Mouse (Mus musculus): Measurements from ENCODE around the gene Lif. TPM values are rescaled to one million over a fixed set of nuclear protein-coding genes. Genes with fewer than 3 reads are reported as not detected.

Gene Lif
- polyA plus RNA-seq, 1 experiment from 2014 or later = not detected

- no peaks in the 10 kb centered on the region for H3K36me3 ChIP-seq (replicated peaks)
- H3K27me3 ChIP-seq (replicated peaks) = peaks cover 46% of the 10 kb centered on the region
- no peak overlapping the region for H3K9ac ChIP-seq
- ATAC-seq (replicated peaks) = no peak
- H3K9me3 ChIP-seq = no peaks in the 10 kb centered on the region
- H3K4me3 ChIP-seq = no peak overlapping the region
- H3K4me1 ChIP-seq = peaks cover 19% of the 10 kb centered on the region; the same call in 1 of the 2 replicates
- WGBS = 90% methylated on average over 6 of the region's 6 CpGs
- no peak overlapping the region for H3K4me2 ChIP-seq
- H3K27ac ChIP-seq = no peak overlapping the region
Measured at GRCm38 (mm10) chr11:4268500-4268899, 11.1 kb downstream of the Lif start.

- H3K36me3 ChIP-seq (replicated peaks) = no peaks in the 10 kb centered on the region
- no peaks in the 10 kb centered on the region for H3K9me3 ChIP-seq
- H3K27me3 ChIP-seq (replicated peaks) = peaks cover 26% of the 10 kb centered on the region
- WGBS = 20% methylated on average over 19 of the region's 20 CpGs
- H3K4me3 ChIP-seq = no peak overlapping the region
- H3K9ac ChIP-seq = no peak overlapping the region
- H3K4me1 ChIP-seq = peaks cover 17% of the 10 kb centered on the region; the same call in 1 of the 2 replicates
- no peak for ATAC-seq (replicated peaks)
- H3K4me2 ChIP-seq = no peak overlapping the region
- no peak overlapping the region for H3K27ac ChIP-seq
Measured at GRCm38 (mm10) chr11:4270744-4271459, 13.5 kb downstream of the Lif start.

DNA sequence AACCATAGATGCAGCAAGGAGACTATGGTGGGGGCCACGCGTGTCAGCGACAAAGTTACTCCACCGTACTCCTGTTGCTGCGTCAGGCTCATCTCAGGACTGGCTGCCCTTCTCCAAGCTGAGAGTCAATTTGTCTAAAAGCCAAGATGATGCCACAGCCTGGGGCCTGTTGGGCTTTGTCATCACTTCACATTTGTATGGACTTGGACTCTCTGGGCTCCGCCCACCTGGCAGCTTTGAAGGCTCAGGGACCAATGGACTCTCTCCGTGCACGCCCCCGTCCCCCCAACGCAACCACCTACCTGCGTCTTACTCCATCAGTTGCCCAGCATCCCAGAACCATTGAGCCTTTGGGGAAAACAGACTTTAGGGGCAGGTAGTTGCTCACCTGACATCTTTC is 14.2 kb downstream of the Lif start:
- H3K4me3 ChIP-seq = no peak overlapping the region
- no peak overlapping the region for H3K9ac ChIP-seq
- H3K4me1 ChIP-seq = peaks cover 12% of the 10 kb centered on the region; the same call in 1 of the 2 replicates
- 52% methylated on average over 11 of the region's 11 CpGs for WGBS
- H3K4me2 ChIP-seq = no peak overlapping the region
- ATAC-seq (replicated peaks) = no peak
- H3K27me3 ChIP-seq (replicated peaks) = peaks cover 22% of the 10 kb centered on the region
- H3K36me3 ChIP-seq (replicated peaks) = no peaks in the 10 kb centered on the region
- H3K27ac ChIP-seq = no peak overlapping the region
- H3K9me3 ChIP-seq = no peaks in the 10 kb centered on the region

DNA sequence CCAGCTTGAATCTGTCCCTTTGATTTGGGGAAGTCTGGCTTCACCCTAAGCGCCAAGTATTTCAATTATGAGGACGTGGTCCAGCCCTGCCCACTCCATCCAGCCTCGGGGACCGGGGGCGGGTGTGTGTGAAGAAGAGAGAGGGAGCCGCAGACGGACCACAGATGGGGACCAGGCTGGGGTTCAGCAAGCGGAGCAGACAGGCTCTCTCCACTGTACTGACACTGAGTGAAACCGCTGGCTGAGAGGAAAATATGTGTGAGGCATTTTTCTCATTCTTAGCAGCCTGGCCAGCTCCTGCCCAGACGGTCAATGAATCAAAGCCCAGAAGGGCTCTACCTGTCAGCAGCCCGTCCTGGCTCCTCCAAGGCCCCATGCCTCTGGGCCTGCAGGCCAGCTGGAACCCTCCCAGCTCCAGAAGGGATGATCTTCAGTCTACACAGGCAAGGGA is 19.1 kb downstream of the Lif start:
- 75% methylated on average over 11 of the region's 11 CpGs for WGBS
- ATAC-seq (replicated peaks) = no peak
- Histone ChIP-seq H3K9ac (no peak overlapping the region), H3K4me1 (no peaks in the 10 kb centered on the region), H3K27me3 (replicated peaks) (no peaks in the 10 kb centered on the region), H3K4me3 (no peak overlapping the region), H3K9me3 (no peaks in the 10 kb centered on the region), H3K36me3 (replicated peaks) (no peaks in the 10 kb centered on the region), H3K27ac (no peak overlapping the region), H3K4me2 (no peak overlapping the region)

- no peak for ATAC-seq (replicated peaks)
- no peak overlapping the region for H3K9ac ChIP-seq
Measured at GRCm38 (mm10) chr11:4279909-4280308, 22.6 kb downstream of the Lif start.

GRCm38 (mm10) chr11:4281852-4282251 is 24.5 kb downstream of the Lif start:
- ATAC-seq (replicated peaks) = no peak
- no peaks in the 10 kb centered on the region for H3K27me3 ChIP-seq (replicated peaks)
- no peak overlapping the region for H3K27ac ChIP-seq
- H3K9me3 ChIP-seq = no peaks in the 10 kb centered on the region
- H3K4me3 ChIP-seq = no peak overlapping the region
- WGBS = 77% methylated on average over 6 of the region's 6 CpGs
- H3K9ac ChIP-seq = no peak overlapping the region
- H3K4me1 ChIP-seq = no peaks in the 10 kb centered on the region
- no peak overlapping the region for H3K4me2 ChIP-seq
- no peaks in the 10 kb centered on the region for H3K36me3 ChIP-seq (replicated peaks)

More at GRCm38 (mm10) chr11:4279909-4280308, 22.6 kb downstream of the Lif start:
- WGBS = 51% methylated on average over 7 of the region's 7 CpGs
- Histone ChIP-seq H3K27me3 (replicated peaks) (no peaks in the 10 kb centered on the region), H3K9me3 (no peaks in the 10 kb centered on the region), H3K36me3 (replicated peaks) (no peaks in the 10 kb centered on the region), H3K4me1 (no peaks in the 10 kb centered on the region), H3K27ac (no peak overlapping the region), H3K4me3 (no peak overlapping the region), H3K4me2 (no peak overlapping the region)

- Histone ChIP-seq H3K36me3 (replicated peaks) (no peaks in the 10 kb centered on the region), H3K4me3 (no peak overlapping the region), H3K9ac (no peak overlapping the region), H3K4me1 (no peaks in the 10 kb centered on the region), H3K27ac (no peak overlapping the region), H3K27me3 (replicated peaks) (no peaks in the 10 kb centered on the region), H3K9me3 (no peaks in the 10 kb centered on the region), H3K4me2 (no peak overlapping the region)
- no peak for ATAC-seq (replicated peaks)
- 31% methylated on average over 4 of the region's 4 CpGs for WGBS
Measured at GRCm38 (mm10) chr11:4283627-4284026, 26.3 kb downstream of the Lif start.

- H3K27me3 ChIP-seq (replicated peaks) = no peaks in the 10 kb centered on the region
- no peak overlapping the region for H3K4me2 ChIP-seq
- H3K36me3 ChIP-seq (replicated peaks) = no peaks in the 10 kb centered on the region
- no peak overlapping the region for H3K9ac ChIP-seq
- no peak for ATAC-seq (replicated peaks)
- no peaks in the 10 kb centered on the region for H3K4me1 ChIP-seq
- 64% methylated on average over 3 of the region's 3 CpGs for WGBS
- H3K4me3 ChIP-seq = no peak overlapping the region
- no peak overlapping the region for H3K27ac ChIP-seq
- no peaks in the 10 kb centered on the region for H3K9me3 ChIP-seq
Measured at GRCm38 (mm10) chr11:4289280-4289679, 31.9 kb downstream of the Lif start.

DNA sequence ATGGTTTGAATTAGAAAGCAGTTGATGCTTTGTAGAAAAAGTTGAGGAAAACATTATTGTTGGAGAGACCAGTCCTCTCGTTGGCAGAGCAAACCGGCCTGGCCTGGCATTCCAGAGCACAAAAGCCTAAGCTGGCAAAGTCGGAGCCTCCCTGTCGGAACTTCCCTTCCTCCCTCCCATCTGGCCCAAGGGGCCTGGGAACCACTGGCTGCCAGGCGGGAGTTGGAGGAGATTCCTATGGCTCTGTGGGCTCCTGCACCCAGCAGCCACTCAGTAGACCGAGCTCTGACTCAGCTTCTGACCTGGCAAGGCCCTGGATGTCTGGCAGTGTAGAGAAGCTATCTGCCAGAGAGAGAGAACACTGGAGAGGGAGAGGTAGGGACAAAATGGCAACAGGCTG is 34.3 kb downstream of the Lif start:
- no peaks in the 10 kb centered on the region for H3K4me1 ChIP-seq
- H3K9me3 ChIP-seq = no peaks in the 10 kb centered on the region
- no peak overlapping the region for H3K4me2 ChIP-seq
- 66% methylated on average over 6 of the region's 6 CpGs for WGBS
- H3K27me3 ChIP-seq (replicated peaks) = no peaks in the 10 kb centered on the region
- no peak overlapping the region for H3K27ac ChIP-seq
- no peak overlapping the region for H3K9ac ChIP-seq
- H3K36me3 ChIP-seq (replicated peaks) = no peaks in the 10 kb centered on the region
- H3K4me3 ChIP-seq = no peak overlapping the region
- ATAC-seq (replicated peaks) = no peak

DNA sequence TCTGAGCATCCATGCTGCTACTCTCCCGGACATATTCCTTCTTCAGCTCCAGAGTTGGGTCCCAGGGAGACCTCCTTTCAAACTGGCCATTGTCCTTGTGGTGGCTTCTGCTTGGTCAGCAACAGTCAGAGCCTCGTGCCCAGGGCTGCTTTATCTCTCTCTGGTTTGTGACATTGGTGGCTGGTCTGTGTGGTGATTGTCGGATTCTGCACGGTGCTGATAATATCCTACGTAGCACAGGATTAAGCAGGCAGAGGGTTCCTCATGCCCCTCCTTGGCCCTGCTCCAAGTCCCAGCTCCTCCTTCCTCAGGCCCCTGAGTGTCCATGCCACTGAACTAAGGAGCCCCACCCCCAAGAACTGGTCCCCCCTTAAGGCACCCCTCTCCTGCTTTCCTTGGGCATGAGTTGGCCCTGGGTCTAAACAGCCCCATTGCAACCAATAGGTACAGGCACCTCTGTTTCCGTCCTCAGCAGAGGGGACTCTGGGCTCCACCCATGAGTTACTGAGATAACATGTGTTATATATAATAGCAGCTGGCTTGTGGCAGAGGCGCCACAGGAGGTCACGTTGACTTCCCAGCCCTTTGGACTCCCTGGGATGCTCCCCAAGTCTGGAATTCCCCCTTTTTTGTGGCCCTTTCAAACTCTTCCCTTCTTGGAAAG is 35.0 kb downstream of the Lif start:
- no peak for ATAC-seq (replicated peaks)
- no peak overlapping the region for H3K9ac ChIP-seq
- H3K4me1 ChIP-seq = no peaks in the 10 kb centered on the region
- H3K36me3 ChIP-seq (replicated peaks) = no peaks in the 10 kb centered on the region
- H3K27ac ChIP-seq = no peak overlapping the region
- no peak overlapping the region for H3K4me2 ChIP-seq
- H3K9me3 ChIP-seq = no peaks in the 10 kb centered on the region
- H3K4me3 ChIP-seq = no peak overlapping the region
- no peaks in the 10 kb centered on the region for H3K27me3 ChIP-seq (replicated peaks)
- 73% methylated on average over 8 of the region's 8 CpGs for WGBS

GRCm38 (mm10) chr11:4292888-4293247 is 35.5 kb downstream of the Lif start:
- ATAC-seq (replicated peaks) = no peak
- Histone ChIP-seq H3K9ac (no peak overlapping the region), H3K4me1 (no peaks in the 10 kb centered on the region), H3K4me2 (no peak overlapping the region), H3K36me3 (replicated peaks) (no peaks in the 10 kb centered on the region), H3K27ac (no peak overlapping the region), H3K4me3 (no peak overlapping the region), H3K27me3 (replicated peaks) (no peaks in the 10 kb centered on the region), H3K9me3 (no peaks in the 10 kb centered on the region)
- WGBS = 88% methylated on average over 6 of the region's 6 CpGs

DNA sequence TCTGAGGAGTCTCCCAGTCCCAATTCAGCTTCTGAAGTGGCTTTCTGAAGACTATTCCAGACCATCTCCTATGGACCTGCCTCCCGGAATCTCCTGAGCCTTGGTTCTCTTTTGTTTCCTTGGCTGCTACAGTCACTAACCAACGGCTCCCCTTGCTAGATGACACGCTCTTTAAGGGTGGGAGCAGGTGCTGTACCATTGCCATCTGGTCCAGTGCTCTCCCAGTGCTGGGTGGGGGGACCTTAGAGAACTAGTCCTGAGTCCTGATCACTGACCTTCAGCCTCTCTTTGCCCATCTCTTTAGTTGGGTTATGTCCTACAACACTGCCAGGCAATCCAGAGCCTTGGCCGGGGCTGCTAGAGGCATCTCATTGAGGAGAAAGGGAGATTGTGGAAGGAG is 36.1 kb downstream of the Lif start:
- H3K4me1 ChIP-seq = no peaks in the 10 kb centered on the region
- H3K4me3 ChIP-seq = no peak overlapping the region
- ATAC-seq (replicated peaks) = no peak
- H3K9me3 ChIP-seq = no peaks in the 10 kb centered on the region
- H3K27ac ChIP-seq = no peak overlapping the region
- H3K4me2 ChIP-seq = no peak overlapping the region
- no peaks in the 10 kb centered on the region for H3K27me3 ChIP-seq (replicated peaks)
- 94% methylated on average over 4 of the region's 4 CpGs for WGBS
- no peak overlapping the region for H3K9ac ChIP-seq
- H3K36me3 ChIP-seq (replicated peaks) = no peaks in the 10 kb centered on the region

- H3K36me3 ChIP-seq (replicated peaks) = no peaks in the 10 kb centered on the region
- no peaks in the 10 kb centered on the region for H3K27me3 ChIP-seq (replicated peaks)
- no peaks in the 10 kb centered on the region for H3K4me1 ChIP-seq
- 85% methylated on average over 6 of the region's 6 CpGs for WGBS
- no peak overlapping the region for H3K4me3 ChIP-seq
- no peak overlapping the region for H3K27ac ChIP-seq
- no peak for ATAC-seq (replicated peaks)
- no peak overlapping the region for H3K9ac ChIP-seq
- no peak overlapping the region for H3K4me2 ChIP-seq
- no peaks in the 10 kb centered on the region for H3K9me3 ChIP-seq
Measured at GRCm38 (mm10) chr11:4294047-4294446, 36.7 kb downstream of the Lif start.

Measured in midbrain, embryonic 15.5 days (tissue).